Mouse (Mus musculus): ENCODE measurements around the gene Tmf1. TPM values are rescaled to one million over a fixed set of nuclear protein-coding genes. Genes with fewer than 3 reads are reported as not detected.
A peak's percentile ranks its signal among the peaks of the same experiment; 100 is the strongest.

Gene Tmf1
- total and polyA plus RNA-seq, 3 experiments: 12.7 to 26.4 (median 22.3) TPM

- Histone ChIP-seq H3K4me3 (replicated peaks in 1 of 3; ENCODE audit: low read depth in 2 of 3, low read length in 2 of 3, poor library complexity in 1 of 3) (no peak overlapping the region), H3K36me3 (replicated peaks in 1 of 2; ENCODE audit: control insufficient read depth in 1 of 2, insufficient read depth in 1 of 2, low read length in 1 of 2) (peaks cover 66 to 87% of the 10 kb centered on the region in 2 experiments), H3K9ac (ENCODE audit: insufficient read depth, low read depth) (no peak overlapping the region), H3K27ac (ENCODE audit: insufficient read depth, low read depth) (no peak overlapping the region), H3K79me2 (replicated peaks; ENCODE audit: control insufficient read depth, extremely low read depth, insufficient read depth, poor library complexity, severe bottlenecking) (no peaks in the 10 kb centered on the region), H3K27me3 (replicated peaks) (no peaks in the 10 kb centered on the region), H3K4me2 (ENCODE audit: insufficient read depth, low read depth, poor library complexity, severe bottlenecking) (no peak overlapping the region), H3K9me3 (replicated peaks; ENCODE audit: low read length) (peaks cover 10% of the 10 kb centered on the region), H3K4me1 (ENCODE audit: control insufficient read depth in 1 of 2, insufficient read depth in 2 of 2) (no peaks in the 10 kb centered on the region)
- DNase-seq (ENCODE audit: extremely low read depth): no peak
- in situ Hi-C loops (cut with MboI; ENCODE audit: low pct_ligation_motif_present, low pct_unique_long_range_greater_than_20kb, low sequenced_read_pairs) (no loop called here), dilution Hi-C loops (cut with MboI; ENCODE audit: extremely low pct_ligation_motif_present, extremely low pct_unique_long_range_greater_than_20kb, low sequenced_read_pairs) (no loop called here)
- no peak for TF ChIP-seq E2F4 (IDR thresholded peaks at IDR 0.05; ENCODE audit: insufficient replicate concordance, low read depth, low read length)
- TF ChIP-seq PAX5 (IDR thresholded peaks at IDR 0.05; ENCODE audit: low read length): no peak
- no peak for TF ChIP-seq KAT2A (IDR thresholded peaks at IDR 0.05; ENCODE audit: insufficient replicate concordance, low read length)
- no peak for TF ChIP-seq CHD2 (IDR thresholded peaks at IDR 0.05; ENCODE audit: low read length)
- no peak for TF ChIP-seq USF1 (IDR thresholded peaks at IDR 0.05; ENCODE audit: low read depth, low read length)
- TF ChIP-seq UBTF (IDR thresholded peaks at IDR 0.05; ENCODE audit: low read depth, low read length): no peak
- TF ChIP-seq SIN3A (IDR thresholded peaks at IDR 0.05; ENCODE audit: low read length): no peak
- no peak for TF ChIP-seq IRF4 (IDR thresholded peaks at IDR 0.05; ENCODE audit: low read depth, low read length)
- TF ChIP-seq ETS1 (conservative IDR thresholded peaks at IDR 0.05; ENCODE audit: low read depth, low read length): no peak
- no peak for TF ChIP-seq ZKSCAN1 (IDR thresholded peaks at IDR 0.05; ENCODE audit: borderline replicate concordance, low read depth, low read length)
- TF ChIP-seq ZC3H11A (IDR thresholded peaks at IDR 0.05; ENCODE audit: low read depth, low read length): no peak
- no peak for TF ChIP-seq NELFE (IDR thresholded peaks at IDR 0.05; ENCODE audit: low read depth, low read length)
- TF ChIP-seq ELF1 (IDR thresholded peaks at IDR 0.05; ENCODE audit: low read depth, low read length): no peak
- no peak for TF ChIP-seq MYC (IDR thresholded peaks at IDR 0.05; ENCODE audit: low read depth, low read length)
- TF ChIP-seq JUND (conservative IDR thresholded peaks at IDR 0.05; ENCODE audit: low read depth, low read length): no peak
- no peak for TF ChIP-seq MAFK (IDR thresholded peaks at IDR 0.05; ENCODE audit: insufficient replicate concordance, low read length)
- no peak for TF ChIP-seq MAZ (IDR thresholded peaks at IDR 0.05; ENCODE audit: low read depth, low read length)
- no peak for TF ChIP-seq MEF2A (IDR thresholded peaks at IDR 0.05; ENCODE audit: borderline replicate concordance, low read depth, low read length)
These were observed 62.0 kb downstream of the Tmf1 start for GRCm38 (mm10) chr6:97116896-97117295.

- no peaks in the 10 kb centered on the region for H3K4me1 ChIP-seq (ENCODE audit: control insufficient read depth in 1 of 2, insufficient read depth in 2 of 2)
- peaks cover 65 to 89% of the 10 kb centered on the region in 2 experiments for H3K36me3 ChIP-seq (replicated peaks in 1 of 2; ENCODE audit: control insufficient read depth in 1 of 2, insufficient read depth in 1 of 2, low read length in 1 of 2)
- no peak overlapping the region for H3K27ac ChIP-seq (ENCODE audit: insufficient read depth, low read depth)
- no peak overlapping the region for H3K4me3 ChIP-seq (replicated peaks in 1 of 3; ENCODE audit: low read depth in 2 of 3, low read length in 2 of 3, poor library complexity in 1 of 3)
- peaks cover 7% of the 10 kb centered on the region for H3K9me3 ChIP-seq (replicated peaks; ENCODE audit: low read length)
- in situ Hi-C loops (cut with MboI; ENCODE audit: low pct_ligation_motif_present, low pct_unique_long_range_greater_than_20kb, low sequenced_read_pairs) (no loop called here), dilution Hi-C loops (cut with MboI; ENCODE audit: extremely low pct_ligation_motif_present, extremely low pct_unique_long_range_greater_than_20kb, low sequenced_read_pairs) (no loop called here)
- no peak overlapping the region for H3K4me2 ChIP-seq (ENCODE audit: insufficient read depth, low read depth, poor library complexity, severe bottlenecking)
- DNase-seq (ENCODE audit: extremely low read depth): peak; percentile 4
- TF ChIP-seq TBP (conservative IDR thresholded peaks at IDR 0.05; ENCODE audit: low read depth, low read length) (no peak), CTCF (conservative IDR thresholded peaks at IDR 0.05 in 1 of 2, IDR thresholded peaks at IDR 0.05 in 1 of 2; ENCODE audit: low read depth in 2 of 2, low read length in 2 of 2) (peak; percentile 11 to 39; a peak in 2 of 4 replicates), ZNF384 (IDR thresholded peaks at IDR 0.05; ENCODE audit: low read depth, low read length) (no peak)
- no peak overlapping the region for H3K9ac ChIP-seq (ENCODE audit: insufficient read depth, low read depth)
- H3K27me3 ChIP-seq (replicated peaks): no peaks in the 10 kb centered on the region
- H3K79me2 ChIP-seq (replicated peaks; ENCODE audit: control insufficient read depth, extremely low read depth, insufficient read depth, poor library complexity, severe bottlenecking): no peaks in the 10 kb centered on the region
These were observed 64.1 kb downstream of the Tmf1 start for GRCm38 (mm10) chr6:97114821-97115220.

Data from CH12.LX (cell line).